Mouse (Mus musculus) E14TG2a.4 (cell line): ENCODE data around the gene Ncoa3.

Experiments used
- H3K27me3 ChIP-seq: 2 replicates; pipeline ENCODE4 v1.6.1; 2014; ENCODE audit warnings: low read length, control low read depth; ENCODE audit not compliant: insufficient read depth
- H3K36me3 ChIP-seq: 2 replicates; pipeline ENCODE4 v1.6.1; 2014; ENCODE audit warnings: low read length, control low read depth; ENCODE audit not compliant: insufficient read depth
- H3K4me1 ChIP-seq: replicated peaks from 2 replicates; pipeline ENCODE4 v1.6.1; 2014; ENCODE audit warnings: low read depth, low read length, control low read depth
- H3K4me3 ChIP-seq: replicated peaks from 2 replicates; pipeline ENCODE4 v1.5.1; 2014; ENCODE audit warnings: mild to moderate bottlenecking, low read length
- H3K9me3 ChIP-seq: 2 replicates; pipeline ENCODE4 v1.6.1; 2014; ENCODE audit warnings: low read length, control low read depth
- CTCF ChIP-seq: conservative IDR thresholded peaks from 2 replicates; pipeline ENCODE4 v1.5.1; 2014; ENCODE audit warnings: low read length
- NANOG ChIP-seq: IDR thresholded peaks from 2 replicates; pipeline ENCODE4 v1.6.1; 2014; ENCODE audit warnings: borderline replicate concordance, low read length, mixed read lengths
- POU5F1 ChIP-seq: IDR thresholded peaks from 2 replicates; pipeline ENCODE4 v1.6.1; 2014; ENCODE audit warnings: low read length, borderline replicate concordance

Gene Ncoa3

DNA sequence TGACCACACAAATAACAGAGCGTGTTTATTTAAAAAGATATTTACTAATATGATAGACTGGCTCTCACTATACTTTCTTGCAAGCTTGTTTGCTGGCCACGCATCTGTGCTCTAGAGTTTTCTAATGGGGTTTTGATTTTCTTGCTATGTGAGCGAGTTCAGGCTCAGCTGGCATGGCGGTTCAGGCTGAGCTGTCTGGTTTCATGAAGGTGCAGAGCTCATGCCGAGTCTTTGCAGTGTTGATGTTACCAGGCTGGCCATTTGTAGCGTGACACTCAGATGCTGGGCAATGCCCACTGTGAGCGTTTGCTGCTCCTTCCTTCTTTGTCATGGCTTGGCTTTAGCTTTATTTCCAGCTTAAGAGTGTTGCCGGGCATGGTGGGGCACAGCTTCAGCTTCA, 70.0 kb downstream of the Ncoa3 start:
- TF ChIP-seq POU5F1, result no peak
- TF ChIP-seq CTCF, result no peak
- TF ChIP-seq NANOG, result no peak
- Histone ChIP-seq H3K9me3 (no peaks in the 10 kb centered on the region), H3K27me3 (no peaks in the 10 kb centered on the region), H3K4me1 (peaks cover 62% of the 10 kb centered on the region), H3K36me3 (peaks cover 98% of the 10 kb centered on the region), H3K4me3 (no peak overlapping the region)

DNA sequence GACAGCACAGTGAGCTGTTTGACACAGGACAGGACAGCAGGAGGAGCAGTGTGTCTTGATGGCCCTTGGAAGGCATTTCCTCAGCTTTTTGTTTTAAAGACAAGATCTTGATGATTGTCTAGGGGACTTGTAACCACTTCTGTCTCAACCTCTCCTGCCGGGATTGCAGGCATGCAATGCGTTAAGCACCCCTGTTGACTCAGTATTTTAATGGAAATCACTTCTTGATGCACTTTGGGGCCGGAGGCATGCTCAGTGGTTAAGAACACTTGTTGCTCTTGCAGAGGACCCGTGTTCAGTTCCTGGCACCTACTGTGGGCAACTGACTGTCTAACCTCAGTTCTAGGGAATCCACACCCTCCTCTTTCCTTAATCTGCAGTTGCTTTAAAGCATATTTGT, 74.0 kb downstream of the Ncoa3 start:
- Histone ChIP-seq H3K9me3 (no peaks in the 10 kb centered on the region), H3K36me3 (peaks cover 97% of the 10 kb centered on the region), H3K4me3 (no peak overlapping the region), H3K27me3 (no peaks in the 10 kb centered on the region), H3K4me1 (peaks cover 85% of the 10 kb centered on the region)
- TF ChIP-seq CTCF (no peak), POU5F1 (peak; percentile 25; the same call in 1 of the 2 replicates), NANOG (peak; percentile 68)

- no peaks in the 10 kb centered on the region for H3K9me3 ChIP-seq
- no peaks in the 10 kb centered on the region for H3K27me3 ChIP-seq
- H3K4me1 ChIP-seq, result peaks cover 94% of the 10 kb centered on the region
- no peak overlapping the region for H3K4me3 ChIP-seq
- no peak for TF ChIP-seq NANOG
- H3K36me3 ChIP-seq, result peaks cover 95% of the 10 kb centered on the region
These were observed 75.8 kb downstream of the Ncoa3 start for GRCm38 (mm10) chr2:166068261-166068660.

GRCm38 (mm10) chr2:166069164-166069563, 76.7 kb downstream of the Ncoa3 start:
- peaks cover 94% of the 10 kb centered on the region for H3K4me1 ChIP-seq
- H3K27me3 ChIP-seq, result no peaks in the 10 kb centered on the region
- H3K36me3 ChIP-seq, result peaks cover 95% of the 10 kb centered on the region
- no peaks in the 10 kb centered on the region for H3K9me3 ChIP-seq
- no peak for TF ChIP-seq CTCF
- TF ChIP-seq NANOG, result no peak
- no peak for TF ChIP-seq POU5F1
- no peak overlapping the region for H3K4me3 ChIP-seq

- Histone ChIP-seq H3K9me3 (no peaks in the 10 kb centered on the region), H3K27me3 (no peaks in the 10 kb centered on the region), H3K36me3 (peaks cover 94% of the 10 kb centered on the region), H3K4me1 (peaks cover 95% of the 10 kb centered on the region), H3K4me3 (no peak overlapping the region)
- no peak for TF ChIP-seq NANOG
These were observed 77.3 kb downstream of the Ncoa3 start for GRCm38 (mm10) chr2:166069738-166070137.

GRCm38 (mm10) chr2:166071481-166071880, 79.0 kb downstream of the Ncoa3 start:
- Histone ChIP-seq H3K27me3 (no peaks in the 10 kb centered on the region), H3K9me3 (no peaks in the 10 kb centered on the region), H3K36me3 (peaks cover 95% of the 10 kb centered on the region), H3K4me3 (no peak overlapping the region), H3K4me1 (peaks cover 96% of the 10 kb centered on the region)
- TF ChIP-seq POU5F1 (no peak), CTCF (no peak), NANOG (no peak)

GRCm38 (mm10) chr2:166071889-166072288, 79.5 kb downstream of the Ncoa3 start:
- no peak for TF ChIP-seq NANOG
- no peak for TF ChIP-seq POU5F1
- no peak for TF ChIP-seq CTCF

GRCm38 (mm10) chr2:166073082-166073481, 80.6 kb downstream of the Ncoa3 start:
- Histone ChIP-seq H3K36me3 (peaks cover 93% of the 10 kb centered on the region), H3K4me1 (peaks cover 93% of the 10 kb centered on the region), H3K4me3 (no peak overlapping the region), H3K9me3 (no peaks in the 10 kb centered on the region), H3K27me3 (no peaks in the 10 kb centered on the region)
- no peak for TF ChIP-seq NANOG

More at GRCm38 (mm10) chr2:166071889-166072288, 79.5 kb downstream of the Ncoa3 start:
- peaks cover 95% of the 10 kb centered on the region for H3K36me3 ChIP-seq
- H3K4me3 ChIP-seq, result no peak overlapping the region
- peaks cover 96% of the 10 kb centered on the region for H3K4me1 ChIP-seq
- H3K27me3 ChIP-seq, result no peaks in the 10 kb centered on the region
- no peaks in the 10 kb centered on the region for H3K9me3 ChIP-seq

DNA sequence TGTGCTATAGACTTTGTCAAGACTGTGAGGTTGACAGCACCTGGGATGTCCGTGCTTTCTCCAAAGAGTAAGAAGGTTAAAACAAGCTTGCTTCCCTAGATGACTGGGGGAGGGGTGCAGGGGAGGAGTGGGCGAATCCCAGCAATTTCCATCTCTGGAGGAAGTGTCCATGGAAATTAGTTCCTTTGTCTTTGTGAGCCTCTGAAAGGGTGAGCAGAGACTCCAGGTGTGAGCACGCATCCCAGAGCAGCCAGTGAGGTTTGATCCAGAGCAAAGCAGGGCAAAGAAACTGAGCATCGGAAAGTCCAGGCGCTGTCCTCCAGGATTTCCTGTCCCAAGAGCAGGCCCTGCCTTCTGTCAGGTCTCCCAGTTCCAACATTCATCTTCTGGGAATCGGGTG, 81.9 kb downstream of the Ncoa3 start:
- H3K4me3 ChIP-seq, result no peak overlapping the region
- no peaks in the 10 kb centered on the region for H3K27me3 ChIP-seq
- H3K36me3 ChIP-seq, result peaks cover 93% of the 10 kb centered on the region
- no peaks in the 10 kb centered on the region for H3K9me3 ChIP-seq
- TF ChIP-seq NANOG (no peak), POU5F1 (no peak), CTCF (no peak)
- H3K4me1 ChIP-seq, result peaks cover 92% of the 10 kb centered on the region
